Mouse (Mus musculus): ENCODE measurements around the gene Tmem202.

Gene Tmem202

GRCm38 (mm10) chr9:59539441-59540137 lies at the start of gene Tmem202, which contains the start of gene Hexa:
Tmem202 (minus strand) TSS chr9:59539847.
Hexa (plus strand) TSS chr9:59539540.
- peak; percentile 54 for DNase-seq (ENCODE audit: low spot score)

GRCm38 (mm10) chr9:59588710-59589671 lies 49.3 kb upstream of the Tmem202 start:
- no peak for DNase-seq (ENCODE audit: low spot score)

- no peak for DNase-seq (ENCODE audit: low spot score)
These were observed 48.6 kb upstream of the Tmem202 start for GRCm38 (mm10) chr9:59588252-59588651.

GRCm38 (mm10) chr9:59584871-59585308 lies 45.2 kb upstream of the Tmem202 start:
- peak; percentile 27 for DNase-seq (ENCODE audit: low spot score)

- DNase-seq (ENCODE audit: low spot score), result no peak
These were observed 38.8 kb upstream of the Tmem202 start for GRCm38 (mm10) chr9:59578505-59578867.

GRCm38 (mm10) chr9:59577844-59578504 lies 38.3 kb upstream of the Tmem202 start, which contains the start of gene Celf6:
Celf6 (plus strand) TSS chr9:59577917.
- DNase-seq (ENCODE audit: low spot score), result peak; percentile 37

- DNase-seq (ENCODE audit: low spot score), result no peak
These were observed 37.8 kb upstream of the Tmem202 start for GRCm38 (mm10) chr9:59577401-59577800.

GRCm38 (mm10) chr9:59571852-59572251 lies 32.2 kb upstream of the Tmem202 start:
- no peak for DNase-seq (ENCODE audit: low spot score)

- DNase-seq (ENCODE audit: low spot score), result peak; percentile 40
These were observed 27.5 kb upstream of the Tmem202 start for GRCm38 (mm10) chr9:59567111-59567510.

- peak; percentile 49 for DNase-seq (ENCODE audit: low spot score)
These were observed 26.0 kb upstream of the Tmem202 start for GRCm38 (mm10) chr9:59565600-59565999.

GRCm38 (mm10) chr9:59553719-59554118 lies 14.1 kb upstream of the Tmem202 start:
- no peak for DNase-seq (ENCODE audit: low spot score)

- no peak for DNase-seq (ENCODE audit: low spot score)
These were observed 13.0 kb upstream of the Tmem202 start for GRCm38 (mm10) chr9:59552610-59553009.

- DNase-seq (ENCODE audit: low spot score), result no peak
These were observed 12.0 kb upstream of the Tmem202 start for GRCm38 (mm10) chr9:59551620-59552031.

- no peak for DNase-seq (ENCODE audit: low spot score)
These were observed 11.4 kb upstream of the Tmem202 start for GRCm38 (mm10) chr9:59551017-59551416.

- no peak for DNase-seq (ENCODE audit: low spot score)
These were observed 10.4 kb upstream of the Tmem202 start for GRCm38 (mm10) chr9:59550077-59550476.

GRCm38 (mm10) chr9:59548961-59549487 lies 9.4 kb upstream of the Tmem202 start:
- DNase-seq (ENCODE audit: low spot score), result no peak

GRCm38 (mm10) chr9:59547869-59548268 lies 8.2 kb upstream of the Tmem202 start:
- DNase-seq (ENCODE audit: low spot score), result no peak

GRCm38 (mm10) chr9:59544739-59545138 lies 5.1 kb upstream of the Tmem202 start:
- DNase-seq (ENCODE audit: low spot score), result no peak

GRCm38 (mm10) chr9:59542766-59543324 lies 3.2 kb upstream of the Tmem202 start:
- no peak for DNase-seq (ENCODE audit: low spot score)

GRCm38 (mm10) chr9:59541617-59542016 lies 2.0 kb upstream of the Tmem202 start:
- DNase-seq (ENCODE audit: low spot score), result no peak

GRCm38 (mm10) chr9:59537651-59538050 lies 2.0 kb downstream of the Tmem202 start:
- no peak for DNase-seq (ENCODE audit: low spot score)

- DNase-seq (ENCODE audit: low spot score), result no peak
These were observed 5.8 kb downstream of the Tmem202 start for GRCm38 (mm10) chr9:59533889-59534288.
